Mouse (Mus musculus) frontal cortex, adult (tissue): ENCODE measurements around the gene Gm3685.
"Not testable (repeated sequence)": the region's sequence is repeated elsewhere in the genome, so short reads cannot be mapped to it uniquely, and the experiment has no call there.

ENCODE experiments used
- ATAC-seq: cut with Nextera tagmentation; 2 replicates; pipeline ENCODE4 v1.9.2; 2017; ENCODE audit warnings: mild to moderate bottlenecking, moderate library complexity, mixed read lengths; ENCODE audit not compliant: low TSS enrichment

Gene Gm3685

GRCm38 (mm10) chr14:7044870-7045269, at the start of gene Gm3685:
TSS of gene Gm3685 (minus strand) at chr14:7044970.
- ATAC-seq = not testable (repeated sequence)

DNA sequence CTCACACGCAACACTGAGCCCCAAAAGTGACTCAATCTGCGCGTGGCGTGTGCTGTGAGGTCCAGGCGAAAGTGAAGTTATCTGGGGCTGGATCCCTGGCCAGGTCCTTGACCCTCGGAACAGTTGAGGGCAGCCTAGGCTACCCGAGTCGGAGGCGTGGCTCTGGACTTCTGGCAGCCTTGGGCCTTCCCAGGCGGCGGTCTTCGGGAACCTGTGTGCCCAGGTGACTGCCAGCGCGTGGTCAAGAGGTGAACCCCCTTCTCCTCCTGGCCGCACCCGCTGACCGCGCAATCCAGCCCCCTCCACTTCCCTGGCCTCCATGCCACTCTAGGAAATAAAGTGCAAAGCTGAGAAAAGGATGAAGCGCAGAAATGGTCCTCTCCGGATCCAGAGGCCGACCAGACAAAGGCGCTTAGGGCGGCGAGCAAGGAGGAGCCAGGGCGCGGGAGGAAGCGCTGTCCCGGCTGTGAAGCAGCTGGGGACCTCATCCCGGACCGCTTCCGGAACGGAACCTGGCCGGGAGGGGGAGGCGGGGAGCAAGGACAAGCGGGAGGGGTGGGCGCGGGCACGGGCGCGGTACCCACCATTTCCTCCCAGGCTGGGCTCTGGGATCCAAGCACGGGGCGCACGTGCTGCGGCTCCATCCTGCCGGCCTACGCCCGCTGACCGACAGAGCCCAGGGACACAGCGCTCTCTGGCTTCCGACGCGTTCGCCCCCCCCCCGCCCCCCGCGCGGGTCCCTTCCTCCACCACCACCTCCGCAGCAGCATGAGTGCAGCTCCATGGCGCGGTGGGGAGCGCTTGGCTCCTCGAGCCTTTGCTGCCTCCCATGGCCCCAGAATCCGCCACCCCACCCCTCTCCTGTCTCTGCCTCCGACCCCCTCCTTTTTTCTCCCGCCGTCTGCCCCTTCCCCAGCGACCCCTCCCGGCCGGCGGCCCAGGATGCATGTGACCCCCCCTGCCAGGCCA, 17.7 kb downstream of the Gm3685 start, which contains the start of gene Gm10406:
Gene Gm10406, minus strand, starts transcription at position 669 of the 969 bp plus-strand sequence.
- not testable (repeated sequence) for ATAC-seq

DNA sequence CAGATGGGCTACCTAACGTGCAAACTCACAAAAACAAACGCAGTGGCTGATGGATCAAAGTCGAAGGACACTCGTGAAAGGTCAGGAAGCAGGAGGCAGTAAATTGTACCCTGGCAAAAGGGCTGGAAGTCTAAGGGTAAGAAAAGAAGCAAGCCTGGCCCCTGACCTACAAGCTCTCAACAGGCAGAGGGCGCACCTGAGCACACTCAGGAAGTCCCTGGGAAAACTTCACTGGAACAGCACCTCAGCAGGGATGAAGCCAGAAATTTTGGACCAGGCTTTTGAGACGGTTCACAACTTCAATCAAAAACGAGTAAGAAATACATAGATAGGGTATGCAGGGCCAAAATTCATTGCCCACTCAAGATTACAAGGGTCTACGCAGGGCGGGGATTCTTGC, 18.5 kb downstream of the Gm3685 start:
- not testable (repeated sequence) for ATAC-seq
